Mouse (Mus musculus) testis, adult 2 months (tissue): ENCODE data around the gene Rnft1.

Experiments
- CTCF ChIP-seq: fragments of 200-500 bp; IDR thresholded peaks from 2 replicates; pipeline ENCODE4 v1.5.1; 2012; ENCODE audit warnings: low read depth, mild to moderate bottlenecking, inconsistent platforms, low read length, moderate library complexity; ENCODE audit not compliant: control insufficient read depth, insufficient read depth, insufficient replicate concordance
- POLR2A ChIP-seq: fragments of 200-500 bp; IDR thresholded peaks from 2 replicates; pipeline ENCODE4 v1.6.1; 2012; ENCODE audit warnings: low read depth, mild to moderate bottlenecking, inconsistent platforms, low read length, moderate library complexity; ENCODE audit not compliant: control insufficient read depth

GRCm38 (mm10) chr11:86484910-86485510 lies 553 bp downstream of the Rnft1 start:
- TF ChIP-seq CTCF, result no peak
- TF ChIP-seq POLR2A, result no peak
